Mouse (Mus musculus) kidney, embryonic 15.5 days (tissue): ENCODE measurements around the gene Inpp5f. TPM values are rescaled to one million over a fixed set of nuclear protein-coding genes. Genes with fewer than 3 reads are reported as not detected.

ENCODE experiments used
- ATAC-seq: fragments of 200-750 bp; cut with Nextera tagmentation; replicated peaks from 2 replicates; pipeline ENCODE4 v1.8.0; 2017; ENCODE audit warnings: moderate TSS enrichment; ENCODE audit not compliant: low FRiP score
- H3K27ac ChIP-seq: fragments of 300-500 bp; sonication (generic); 2 replicates; pipeline ENCODE4 v1.5.1; 2015; ENCODE audit warnings: mild to moderate bottlenecking, inconsistent platforms
- H3K27me3 ChIP-seq: fragments of 300-500 bp; sonication (generic); 2 replicates; pipeline ENCODE4 v1.6.1; 2015; ENCODE audit warnings: inconsistent platforms
- H3K36me3 ChIP-seq: fragments of 300-500 bp; sonication (generic); 2 replicates; pipeline ENCODE4 v1.6.1; 2015; ENCODE audit warnings: inconsistent platforms
- H3K4me1 ChIP-seq: fragments of 300-500 bp; sonication (generic); 2 replicates; pipeline ENCODE4 v1.6.1; 2015; ENCODE audit warnings: inconsistent platforms
- H3K4me2 ChIP-seq: fragments of 300-500 bp; sonication (generic); 2 replicates; pipeline ENCODE4 v1.6.1; 2015; ENCODE audit warnings: moderate library complexity, mild to moderate bottlenecking, inconsistent platforms
- H3K4me3 ChIP-seq: fragments of 300-500 bp; sonication (generic); replicated peaks from 2 replicates; pipeline ENCODE4 v1.5.1; 2015; ENCODE audit warnings: mild to moderate bottlenecking, inconsistent platforms
- H3K9ac ChIP-seq: fragments of 300-500 bp; sonication (generic); 2 replicates; pipeline ENCODE4 v1.6.1; 2015; ENCODE audit warnings: mild to moderate bottlenecking, inconsistent platforms
- H3K9me3 ChIP-seq: fragments of 300-500 bp; sonication (generic); replicated peaks from 2 replicates; pipeline ENCODE4 v1.6.1; 2016; ENCODE audit warnings: inconsistent platforms
- WGBS: fragments of 180-500 bp; shearing (Covaris S2); methylation state at CpG from one replicate; pipeline ENCODE4 v1.1.7; 2015; ENCODE audit warnings: mixed read lengths; 5-methylcytosine and 5-hydroxymethylcytosine counted together
- polyA plus RNA-seq: library from polyadenylated mRNA; unstranded; fragments of >200 nt; fragmentation: Nextera tagmentation; extraction: Ambion mirVana; gene quantifications from 2 replicates; pipeline ENCODE4 v1.2.1, GENCODE M21; 2015

The Inpp5f gene
- polyA plus RNA-seq, 1 experiment from 2014 or later, result 25.6 TPM

GRCm38 (mm10) chr7:128578199-128578945 is 32.8 kb upstream of the Inpp5f start:
- H3K36me3 ChIP-seq, result no peaks in the 10 kb centered on the region
- 65% methylated on average over 10 of the region's 10 CpGs for WGBS
- no peaks in the 10 kb centered on the region for H3K27me3 ChIP-seq
- no peak for ATAC-seq
- H3K9me3 ChIP-seq, result no peaks in the 10 kb centered on the region
- no peak overlapping the region for H3K27ac ChIP-seq
- H3K4me3 ChIP-seq, result no peak overlapping the region
- H3K4me1 ChIP-seq, result peaks cover 4% of the 10 kb centered on the region; the same call in 1 of the 2 replicates
- H3K4me2 ChIP-seq, result no peak overlapping the region
- H3K9ac ChIP-seq, result no peak overlapping the region

- 75% methylated on average over 2 of the region's 2 CpGs for WGBS
- no peak for ATAC-seq
These were observed 31.7 kb upstream of the Inpp5f start for GRCm38 (mm10) chr7:128579381-128579780.

GRCm38 (mm10) chr7:128580318-128580717 is 30.8 kb upstream of the Inpp5f start:
- H3K4me2 ChIP-seq, result no peak overlapping the region
- no peak overlapping the region for H3K4me3 ChIP-seq
- H3K4me1 ChIP-seq, result peaks cover 4% of the 10 kb centered on the region; the same call in 1 of the 2 replicates
- no peaks in the 10 kb centered on the region for H3K9me3 ChIP-seq
- H3K36me3 ChIP-seq, result no peaks in the 10 kb centered on the region
- 92% methylated on average over 6 of the region's 6 CpGs for WGBS
- no peak overlapping the region for H3K27ac ChIP-seq
- H3K9ac ChIP-seq, result no peak overlapping the region
- no peak for ATAC-seq
- no peaks in the 10 kb centered on the region for H3K27me3 ChIP-seq

More at GRCm38 (mm10) chr7:128579381-128579780, 31.7 kb upstream of the Inpp5f start:
- Histone ChIP-seq H3K4me1 (peaks cover 4% of the 10 kb centered on the region; the same call in 1 of the 2 replicates), H3K4me3 (no peak overlapping the region), H3K27me3 (no peaks in the 10 kb centered on the region), H3K4me2 (no peak overlapping the region), H3K9ac (no peak overlapping the region), H3K9me3 (no peaks in the 10 kb centered on the region), H3K27ac (no peak overlapping the region), H3K36me3 (no peaks in the 10 kb centered on the region)

- Histone ChIP-seq H3K9ac (no peak overlapping the region), H3K27ac (no peak overlapping the region), H3K27me3 (no peaks in the 10 kb centered on the region), H3K4me1 (peaks cover 4% of the 10 kb centered on the region; the same call in 1 of the 2 replicates), H3K4me2 (no peak overlapping the region), H3K36me3 (no peaks in the 10 kb centered on the region), H3K4me3 (no peak overlapping the region), H3K9me3 (no peaks in the 10 kb centered on the region)
- WGBS, result 77% methylated on average over 15 of the region's 15 CpGs
- no peak for ATAC-seq
These were observed 29.2 kb upstream of the Inpp5f start for GRCm38 (mm10) chr7:128581864-128582484.

- Histone ChIP-seq H3K27ac (no peak overlapping the region), H3K27me3 (no peaks in the 10 kb centered on the region), H3K36me3 (no peaks in the 10 kb centered on the region), H3K4me1 (peaks cover 4% of the 10 kb centered on the region; the same call in 1 of the 2 replicates), H3K9ac (no peak overlapping the region), H3K4me2 (no peak overlapping the region), H3K4me3 (no peak overlapping the region), H3K9me3 (no peaks in the 10 kb centered on the region)
- ATAC-seq, result no peak
- WGBS, result 73% methylated on average over 6 of the region's 6 CpGs
These were observed 27.7 kb upstream of the Inpp5f start for GRCm38 (mm10) chr7:128583213-128583948.

GRCm38 (mm10) chr7:128587334-128587933 is 23.7 kb upstream of the Inpp5f start:
- Histone ChIP-seq H3K27ac (no peak overlapping the region), H3K27me3 (no peaks in the 10 kb centered on the region), H3K4me1 (peaks cover 16% of the 10 kb centered on the region), H3K9ac (no peak overlapping the region), H3K9me3 (no peaks in the 10 kb centered on the region), H3K4me2 (no peak overlapping the region), H3K36me3 (no peaks in the 10 kb centered on the region), H3K4me3 (no peak overlapping the region)
- WGBS, result 70% methylated on average over 4 of the region's 4 CpGs
- ATAC-seq, result no peak

GRCm38 (mm10) chr7:128591345-128592084 is 19.6 kb upstream of the Inpp5f start:
- Histone ChIP-seq H3K9ac (no peak overlapping the region), H3K27me3 (no peaks in the 10 kb centered on the region), H3K4me1 (peaks cover 23% of the 10 kb centered on the region), H3K4me3 (no peak overlapping the region), H3K9me3 (no peaks in the 10 kb centered on the region), H3K36me3 (no peaks in the 10 kb centered on the region), H3K4me2 (peak overlapping the region; percentile 53), H3K27ac (peak overlapping the region; percentile 87)
- peak; percentile 90 for ATAC-seq
- WGBS, result 12% methylated on average over 9 of the region's 9 CpGs

GRCm38 (mm10) chr7:128592118-128592935 is 18.8 kb upstream of the Inpp5f start:
- Histone ChIP-seq H3K9ac (no peak overlapping the region), H3K9me3 (no peaks in the 10 kb centered on the region), H3K36me3 (no peaks in the 10 kb centered on the region), H3K27ac (peak overlapping the region; percentile 87), H3K4me3 (peak overlapping the region; percentile 24), H3K4me2 (peak overlapping the region; percentile 53), H3K27me3 (no peaks in the 10 kb centered on the region), H3K4me1 (peaks cover 23% of the 10 kb centered on the region)
- WGBS, result 6% methylated on average over 21 of the region's 21 CpGs
- 0 out of 2 replicates have a peak, but pooled peaks have one; percentile 57 for ATAC-seq

- Histone ChIP-seq H3K27me3 (no peaks in the 10 kb centered on the region), H3K9me3 (no peaks in the 10 kb centered on the region), H3K4me2 (peak overlapping the region; percentile 53), H3K4me3 (peak overlapping the region; percentile 24; the same call in 1 of the 2 replicates), H3K36me3 (no peaks in the 10 kb centered on the region), H3K4me1 (peaks cover 23% of the 10 kb centered on the region), H3K27ac (peak overlapping the region; percentile 87), H3K9ac (no peak overlapping the region)
- 8% methylated on average over 6 of the region's 6 CpGs for WGBS
- no peak for ATAC-seq
These were observed 18.2 kb upstream of the Inpp5f start for GRCm38 (mm10) chr7:128592936-128593241.

- Histone ChIP-seq H3K36me3 (no peaks in the 10 kb centered on the region), H3K4me3 (no peak overlapping the region), H3K4me2 (no peak overlapping the region), H3K9ac (no peak overlapping the region), H3K9me3 (no peaks in the 10 kb centered on the region), H3K27ac (no peak overlapping the region), H3K4me1 (peaks cover 19% of the 10 kb centered on the region), H3K27me3 (no peaks in the 10 kb centered on the region)
- ATAC-seq, result no peak
- WGBS, result 88% methylated on average over 2 of the region's 2 CpGs
These were observed 14.9 kb upstream of the Inpp5f start for GRCm38 (mm10) chr7:128596274-128596673.

- no peak overlapping the region for H3K9ac ChIP-seq
- peaks cover 7% of the 10 kb centered on the region; the same call in 1 of the 2 replicates for H3K4me1 ChIP-seq
- no peak overlapping the region for H3K4me3 ChIP-seq
- H3K27ac ChIP-seq, result no peak overlapping the region
- no peaks in the 10 kb centered on the region for H3K9me3 ChIP-seq
- H3K27me3 ChIP-seq, result no peaks in the 10 kb centered on the region
- H3K4me2 ChIP-seq, result no peak overlapping the region
- no peak for ATAC-seq
- 79% methylated on average over 5 of the region's 5 CpGs for WGBS
- H3K36me3 ChIP-seq, result no peaks in the 10 kb centered on the region
These were observed 12.1 kb upstream of the Inpp5f start for GRCm38 (mm10) chr7:128599072-128599471.
